Mouse (Mus musculus): ENCODE data around the gene Vps35l.
A peak's percentile ranks its signal among the peaks of the same experiment; 100 is the strongest.

Vps35l gene

DNA sequence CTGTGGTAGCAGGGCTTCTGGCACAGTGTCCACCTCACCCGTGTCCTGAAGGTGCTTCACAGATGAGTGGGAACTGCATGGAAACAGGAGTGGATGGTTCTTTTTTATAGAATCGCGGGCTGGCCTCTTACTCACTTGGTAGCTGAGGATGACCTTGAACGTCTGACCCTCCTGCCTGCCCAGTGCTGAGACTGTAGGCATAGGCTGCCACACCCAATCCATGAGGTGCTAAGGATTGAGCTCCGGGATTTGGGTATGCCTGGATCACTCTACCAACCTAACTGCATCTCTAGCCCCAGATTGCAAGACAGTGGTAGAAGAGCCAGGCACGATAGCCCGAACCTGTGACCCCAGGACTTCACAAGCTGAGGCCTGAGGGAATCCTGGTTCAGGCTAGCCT is 77.7 kb downstream of the Vps35l start:
- no peak for DNase-seq (ENCODE audit: low read depth, low spot score)

DNA sequence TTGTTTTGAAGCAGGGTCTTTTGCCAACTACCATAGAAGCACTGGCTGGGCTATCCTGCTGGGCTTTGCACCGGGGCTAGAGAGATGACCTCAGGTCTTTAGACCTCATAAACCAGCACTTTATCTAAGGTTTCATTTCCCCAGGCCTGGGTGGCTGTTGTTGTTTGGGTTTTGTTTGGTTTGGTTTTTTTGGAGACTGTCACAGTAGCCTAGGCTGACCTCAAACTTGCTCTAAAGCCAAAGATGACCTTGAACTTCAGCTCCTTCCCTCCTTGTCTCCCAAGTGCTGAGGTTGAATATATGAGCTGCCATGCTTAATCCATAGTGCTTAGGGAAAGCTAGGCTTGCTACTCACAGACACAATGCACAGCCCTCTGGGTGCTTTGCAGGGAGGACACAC is 79.6 kb downstream of the Vps35l start:
- DNase-seq (ENCODE audit: low read depth, low spot score): no peak

DNA sequence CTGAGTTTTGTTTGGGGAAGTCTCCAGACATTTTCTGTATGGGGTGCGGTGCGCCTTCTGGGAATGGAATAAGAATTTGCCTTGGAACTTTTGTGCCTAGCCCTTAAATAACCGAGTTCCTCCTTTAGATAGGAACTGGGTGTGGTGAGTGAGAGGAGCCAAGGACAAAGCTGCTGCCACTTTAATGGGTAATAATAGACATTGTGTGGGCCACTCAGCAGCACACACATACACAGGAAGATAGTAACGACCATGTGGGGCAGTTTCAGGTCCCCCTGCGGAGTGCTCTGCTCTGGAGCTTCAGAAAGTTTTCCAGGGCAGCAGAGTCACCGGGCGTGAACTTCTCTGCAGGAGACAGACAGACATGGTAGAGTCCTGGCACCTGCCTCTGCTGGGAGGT is 81.3 kb downstream of the Vps35l start:
- DNase-seq (ENCODE audit: low read depth, low spot score): no peak

DNA sequence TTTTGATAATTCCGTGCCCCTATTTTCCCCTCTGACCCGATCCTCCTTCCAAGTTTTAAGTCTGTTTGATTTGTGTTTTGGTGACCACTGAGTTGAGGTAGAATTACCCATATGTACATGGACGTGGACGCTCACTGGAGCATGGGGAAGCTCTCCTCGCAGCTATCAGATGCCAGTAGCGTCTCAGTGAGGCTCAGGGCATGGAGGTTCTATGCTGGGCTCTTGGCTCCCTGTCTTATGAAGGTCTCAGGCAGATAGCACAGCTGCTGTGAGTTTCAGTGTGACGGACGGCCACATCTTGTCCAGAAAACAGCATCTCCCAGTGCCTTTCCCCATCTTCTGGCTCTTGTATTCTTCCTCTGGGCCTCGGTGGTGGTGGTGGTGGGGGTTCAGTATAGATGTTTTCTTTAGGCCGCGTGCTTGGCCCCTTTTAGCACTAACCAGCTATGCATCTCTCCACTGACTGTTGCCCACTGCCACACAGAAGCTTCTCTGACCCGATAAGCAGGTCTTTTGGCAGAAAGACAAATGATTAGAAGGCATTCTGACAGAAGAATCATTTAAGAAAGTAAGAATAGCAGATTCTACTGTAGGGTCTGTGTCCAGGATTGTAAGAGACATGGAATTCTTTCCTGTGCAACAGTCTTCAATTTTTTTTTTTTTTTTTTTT is 82.0 kb downstream of the Vps35l start:
- no peak for DNase-seq (ENCODE audit: low read depth, low spot score)

DNA sequence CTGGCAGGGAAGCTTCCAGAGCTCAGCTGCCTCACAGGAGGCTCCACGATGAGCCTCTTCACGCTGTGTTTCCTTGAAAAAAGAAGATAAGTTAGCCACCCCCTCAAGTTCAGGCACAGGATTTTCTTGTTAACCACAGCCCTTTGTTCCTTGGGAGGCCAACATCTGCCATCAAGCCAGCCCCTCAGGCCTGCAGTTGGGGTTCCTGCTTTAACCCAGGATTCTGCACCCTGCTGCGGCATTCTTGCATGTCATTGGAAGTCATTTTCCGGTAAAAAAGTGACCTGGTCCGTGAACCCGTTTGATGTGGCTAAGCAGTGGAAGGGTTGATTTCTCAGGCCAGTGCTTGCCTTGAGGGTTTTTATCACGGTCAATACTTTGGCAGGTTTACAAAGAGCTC is 84.4 kb downstream of the Vps35l start:
- no peak for DNase-seq (ENCODE audit: low read depth, low spot score)

DNA sequence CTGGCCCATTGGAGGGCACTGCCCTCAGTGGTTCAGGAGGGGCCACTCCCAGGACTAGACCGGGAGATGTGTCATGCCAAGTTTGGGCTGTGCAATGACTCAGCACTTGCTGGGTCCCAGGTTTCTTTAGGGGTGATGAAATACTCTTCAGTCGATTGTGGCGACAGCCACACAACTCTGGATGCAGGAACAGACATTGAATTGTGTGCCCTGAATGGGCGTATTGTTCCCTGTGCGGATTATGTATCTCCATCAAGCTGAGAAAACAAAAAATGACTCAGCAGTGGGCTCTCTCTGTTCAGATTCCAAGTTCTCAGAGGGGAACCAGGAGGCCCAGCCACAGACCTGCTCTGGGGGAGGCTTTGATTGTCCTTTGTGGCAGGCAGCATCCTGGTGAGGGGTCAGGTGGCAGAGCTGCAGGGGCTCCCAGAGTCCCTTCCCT is 88.0 kb downstream of the Vps35l start:
- peak; percentile 20 for DNase-seq (ENCODE audit: low read depth, low spot score)

DNA sequence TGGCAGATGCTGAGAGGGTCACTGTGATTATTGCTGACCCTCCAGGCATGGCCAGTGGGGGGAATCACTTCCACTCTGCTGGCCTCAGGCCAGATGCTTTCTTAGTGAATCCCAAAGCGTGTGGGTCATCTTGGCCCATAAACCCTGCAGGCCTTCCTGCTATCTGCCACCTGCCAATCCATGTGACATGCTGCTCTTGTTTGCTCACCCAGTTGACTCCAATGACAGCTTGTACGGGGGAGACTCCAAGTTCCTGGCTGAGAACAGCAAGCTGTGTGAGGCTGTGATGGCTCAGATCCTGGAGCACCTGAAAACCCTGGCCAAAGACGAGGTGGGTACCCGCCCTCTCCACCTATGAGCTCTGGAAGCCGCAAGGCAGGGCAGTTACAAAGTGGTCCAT is 97.9 kb downstream of the Vps35l start:
- DNase-seq (ENCODE audit: low read depth, low spot score): no peak

DNA sequence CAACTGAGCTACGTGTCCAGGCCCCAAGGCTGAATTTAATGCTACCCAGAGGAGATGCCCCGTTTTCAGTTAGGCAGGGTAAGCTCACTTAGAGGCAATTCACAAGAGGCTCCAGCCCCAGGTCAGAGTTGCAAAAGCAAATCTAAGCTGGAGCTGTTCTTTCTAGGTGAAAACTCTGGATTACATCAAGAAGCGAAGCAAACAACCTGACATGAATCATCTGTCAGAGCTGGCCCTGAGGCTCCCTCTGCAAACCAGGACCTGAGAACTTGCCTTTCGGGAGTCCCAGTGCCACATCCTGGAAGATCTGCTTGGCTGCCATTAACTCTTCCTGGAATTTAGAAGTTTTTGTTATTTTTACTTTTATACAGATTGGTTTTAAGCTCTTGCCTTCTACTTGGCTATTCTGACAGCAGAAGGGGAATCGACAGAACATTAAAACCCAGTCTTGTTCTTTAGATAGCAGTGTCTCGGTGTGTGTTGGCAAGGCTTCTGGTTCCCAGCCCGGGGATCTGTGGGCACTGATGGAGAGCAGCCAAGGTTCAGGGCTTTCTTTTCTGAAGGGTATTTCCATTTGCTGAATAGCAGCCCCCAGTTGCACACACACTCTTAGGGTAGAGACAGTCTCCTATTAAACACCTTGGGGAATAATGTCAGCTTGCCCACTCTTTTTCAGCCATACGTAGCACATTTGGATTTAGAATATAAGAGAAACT is 101.2 kb downstream of the Vps35l start:
- no peak for DNase-seq (ENCODE audit: low read depth, low spot score)

DNA sequence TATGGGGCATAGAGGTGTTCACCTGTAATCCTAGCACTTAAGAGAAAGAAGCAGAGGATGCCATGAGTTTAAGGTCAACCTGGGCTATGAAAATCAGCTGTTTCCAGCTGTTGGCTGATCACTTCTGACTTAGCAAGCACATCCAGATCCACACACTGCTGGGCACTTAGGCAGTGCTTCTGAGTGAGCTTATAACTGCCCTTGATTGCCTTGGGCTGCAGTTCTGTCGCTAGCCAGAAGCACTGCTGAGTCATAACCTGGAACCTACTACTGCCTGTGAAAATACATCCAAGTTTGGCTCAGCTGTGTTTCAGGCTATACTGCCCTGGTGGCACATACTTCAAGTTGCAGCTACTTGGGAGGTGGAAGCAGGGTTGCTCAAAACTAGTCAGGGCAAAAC is 101.8 kb downstream of the Vps35l start:
- DNase-seq (ENCODE audit: low read depth, low spot score): no peak

DNA sequence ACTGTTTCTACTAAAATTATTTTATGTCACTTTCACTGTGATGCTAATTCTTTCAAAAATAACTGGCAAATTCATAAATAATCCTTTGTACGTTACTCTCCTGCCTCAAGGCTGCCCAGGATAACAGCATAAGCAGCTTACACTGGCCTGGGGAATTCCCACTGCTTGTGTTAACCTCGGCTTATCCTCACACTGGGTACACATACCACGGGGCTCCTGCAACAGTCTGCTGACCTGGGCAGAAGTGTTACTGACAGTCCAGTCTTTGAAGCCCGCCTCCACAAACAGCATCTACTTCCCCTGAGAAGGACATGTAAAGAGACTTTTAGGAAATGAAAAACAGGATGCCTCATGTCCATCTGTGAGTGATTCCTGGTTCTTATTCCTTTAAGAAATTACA is 102.9 kb downstream of the Vps35l start:
- no peak for DNase-seq (ENCODE audit: low read depth, low spot score)

DNA sequence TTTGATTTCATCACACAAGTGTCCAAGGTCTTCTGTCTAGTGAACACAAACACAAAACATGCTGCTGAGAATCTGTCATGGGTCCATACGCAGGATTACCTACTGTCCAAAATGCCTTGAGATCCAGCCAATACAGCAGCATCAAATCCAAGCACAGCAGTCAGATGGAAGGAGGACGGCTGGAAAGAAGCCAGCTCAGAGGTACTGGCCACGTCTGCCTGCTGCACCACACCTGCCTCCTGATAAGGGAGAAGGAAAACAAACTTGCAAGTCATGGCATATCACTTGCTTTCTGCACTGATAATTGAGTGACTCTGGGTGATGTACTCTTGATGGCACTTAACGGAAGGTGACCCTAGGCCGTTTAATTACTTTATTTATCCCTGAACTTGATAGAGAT is 105.1 kb downstream of the Vps35l start:
- no peak for DNase-seq (ENCODE audit: low read depth, low spot score)

DNA sequence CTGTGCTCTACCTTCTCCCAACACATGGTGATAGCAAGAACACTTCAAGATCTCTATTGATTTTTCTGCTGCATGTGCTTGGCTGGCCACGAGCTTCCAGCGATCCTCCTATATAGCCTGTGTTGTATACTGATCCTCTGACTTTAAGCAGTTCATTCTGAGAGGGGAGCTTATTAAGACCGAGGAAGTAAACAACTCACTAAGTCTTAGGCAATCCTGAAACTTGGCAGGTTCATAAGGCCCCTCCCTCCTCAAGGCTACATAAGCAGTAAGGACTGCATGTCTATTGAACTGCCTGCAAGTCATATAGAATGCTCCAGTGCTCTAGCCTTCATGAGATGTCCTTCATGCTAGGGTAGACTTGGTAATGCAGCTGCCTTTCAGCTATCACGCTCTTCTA is 106.3 kb downstream of the Vps35l start:
- no peak for DNase-seq (ENCODE audit: low read depth, low spot score)

DNA sequence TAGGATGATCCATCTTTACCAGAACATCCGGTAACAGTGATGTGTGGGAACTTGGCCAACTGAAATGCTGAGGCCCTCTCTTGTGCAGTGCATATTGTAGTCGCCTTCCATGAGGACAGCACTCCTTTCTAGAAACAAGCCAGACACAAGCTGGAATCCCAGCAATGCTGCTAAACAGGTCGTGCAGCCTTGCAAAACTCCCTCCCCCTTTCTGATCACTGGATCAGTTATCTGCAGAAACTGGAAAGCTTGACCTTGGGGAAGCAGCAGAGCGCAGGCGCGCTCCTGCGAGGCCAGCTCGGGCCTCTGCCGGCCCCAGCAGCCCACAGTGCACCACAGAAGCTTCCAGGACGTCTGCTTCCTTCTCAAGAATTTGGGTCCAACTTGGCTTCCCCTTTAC is 108.8 kb downstream of the Vps35l start:
- no peak for DNase-seq (ENCODE audit: low read depth, low spot score)

DNA sequence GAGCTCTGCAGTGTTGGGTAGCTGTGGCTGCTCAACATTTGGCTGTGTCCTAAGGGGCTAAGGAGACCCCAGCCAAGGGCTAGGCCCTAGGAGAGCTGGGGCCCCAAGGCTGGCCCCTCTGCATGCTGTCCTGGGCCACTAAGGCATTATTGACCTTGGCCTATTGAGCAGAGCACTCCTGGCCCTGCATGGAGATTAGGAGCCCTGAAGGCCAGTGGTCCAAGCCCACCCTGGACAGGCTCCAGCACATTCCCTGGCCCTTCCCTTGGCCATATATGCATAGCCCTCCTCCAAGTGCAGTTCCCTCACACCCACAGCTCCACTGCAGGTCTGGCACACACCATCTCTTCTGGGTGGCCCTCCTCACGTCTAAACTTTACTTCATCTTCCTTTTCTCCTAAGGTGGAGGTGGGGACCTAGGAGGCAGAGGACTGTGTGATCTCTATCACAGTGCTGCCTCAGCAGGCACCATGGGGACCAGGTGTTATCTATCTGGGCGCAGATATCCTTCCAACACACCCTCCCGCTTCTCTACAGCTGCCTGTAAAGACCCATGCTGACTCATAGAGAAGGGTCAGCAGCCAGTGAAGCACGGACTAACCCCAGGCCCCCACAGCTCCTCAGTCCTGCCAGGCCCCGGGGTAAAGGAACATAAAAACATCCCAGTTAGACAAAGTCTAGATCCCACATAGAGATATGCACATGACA is 109.7 kb downstream of the Vps35l start:
- no peak for DNase-seq (ENCODE audit: low read depth, low spot score)

DNA sequence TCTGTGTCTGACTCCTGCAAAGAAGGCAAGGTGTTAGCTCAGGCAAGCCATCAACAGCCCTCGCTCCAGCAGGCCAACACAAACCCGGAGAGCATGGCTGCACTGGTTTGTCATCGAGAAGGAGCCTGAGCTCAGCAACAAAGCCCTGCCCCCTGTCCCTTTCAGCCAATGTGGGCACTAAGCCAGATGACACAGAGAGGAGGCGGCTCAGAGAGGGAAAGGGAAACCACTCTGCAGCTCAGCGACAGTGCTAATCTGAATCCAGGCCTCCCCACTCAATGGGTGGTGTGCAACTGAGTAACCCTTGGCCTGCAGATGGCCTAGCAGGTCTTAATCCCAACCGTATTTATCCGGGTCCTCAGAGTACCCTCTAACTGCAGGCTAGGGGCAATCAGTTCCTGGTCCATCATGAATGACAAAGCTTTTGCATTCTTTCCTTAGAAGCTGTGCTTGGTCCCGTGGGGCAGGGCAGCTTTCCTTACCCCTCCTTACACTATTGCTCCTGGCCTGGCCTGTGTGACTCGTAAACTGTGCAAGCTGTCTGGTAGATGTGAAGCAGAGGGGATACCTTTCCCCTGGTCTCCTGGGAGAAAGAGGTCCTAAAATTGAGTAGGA is 110.8 kb downstream of the Vps35l start:
- no peak for DNase-seq (ENCODE audit: low read depth, low spot score)

DNA sequence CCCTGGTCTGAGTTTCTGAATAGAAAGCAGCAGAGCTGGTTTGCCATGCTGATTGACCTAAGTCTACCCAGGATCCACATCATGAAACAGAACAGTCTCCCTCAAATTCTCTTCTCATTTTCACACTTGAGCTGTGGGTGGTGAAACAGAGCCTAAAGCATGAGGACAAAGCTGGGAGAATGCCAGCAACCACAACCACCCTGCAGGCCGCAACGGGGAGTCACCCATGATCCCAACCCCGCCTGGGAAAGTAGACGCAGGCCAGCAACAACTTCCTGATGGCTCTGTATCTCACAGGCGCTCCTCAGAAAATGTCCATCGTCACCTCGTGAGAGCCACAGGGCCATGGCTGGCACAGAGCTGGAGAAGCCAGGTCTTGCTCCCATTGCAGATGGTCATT is 111.5 kb downstream of the Vps35l start:
- no peak for DNase-seq (ENCODE audit: low read depth, low spot score)

DNA sequence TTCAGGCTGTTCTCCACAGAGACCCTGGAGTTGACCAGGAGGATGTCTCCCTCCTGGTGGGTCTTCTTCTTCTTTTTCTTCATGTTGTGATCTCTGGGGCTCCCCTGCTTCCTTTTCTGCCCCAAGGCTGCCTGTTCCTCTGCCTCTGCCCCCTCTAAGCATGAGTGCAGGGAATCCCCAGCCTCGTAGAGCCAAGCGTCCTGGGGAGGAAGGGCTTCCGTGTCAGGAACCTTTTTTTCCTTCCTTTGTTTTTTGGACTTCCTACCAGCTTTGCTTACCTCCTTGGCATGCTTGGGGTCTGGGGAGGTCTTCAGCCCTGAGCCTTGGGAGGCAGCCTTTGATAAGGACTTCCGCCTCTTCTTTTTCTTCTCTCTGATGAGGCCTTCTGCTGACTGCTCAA is 112.6 kb downstream of the Vps35l start:
- DNase-seq (ENCODE audit: low read depth, low spot score): no peak

DNA sequence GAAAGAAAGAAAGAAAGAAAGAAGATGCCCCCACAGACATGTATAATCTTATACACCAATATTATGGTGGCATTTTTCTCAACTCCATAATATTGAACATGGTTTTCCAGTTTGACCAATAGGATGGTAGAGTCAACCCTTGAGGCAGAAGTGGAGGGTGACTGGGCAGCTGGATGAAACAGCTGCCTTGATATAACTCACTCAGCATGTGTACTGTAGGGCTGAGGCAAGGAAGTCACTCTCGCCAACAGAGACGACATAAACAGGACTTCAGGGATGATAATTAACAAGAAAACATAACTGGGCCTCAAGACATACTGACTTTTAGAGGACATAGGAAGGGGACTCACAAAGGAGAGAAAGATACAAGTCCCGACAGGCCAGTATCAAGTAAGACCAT is 114.6 kb downstream of the Vps35l start:
- DNase-seq (ENCODE audit: low read depth, low spot score): no peak

DNA sequence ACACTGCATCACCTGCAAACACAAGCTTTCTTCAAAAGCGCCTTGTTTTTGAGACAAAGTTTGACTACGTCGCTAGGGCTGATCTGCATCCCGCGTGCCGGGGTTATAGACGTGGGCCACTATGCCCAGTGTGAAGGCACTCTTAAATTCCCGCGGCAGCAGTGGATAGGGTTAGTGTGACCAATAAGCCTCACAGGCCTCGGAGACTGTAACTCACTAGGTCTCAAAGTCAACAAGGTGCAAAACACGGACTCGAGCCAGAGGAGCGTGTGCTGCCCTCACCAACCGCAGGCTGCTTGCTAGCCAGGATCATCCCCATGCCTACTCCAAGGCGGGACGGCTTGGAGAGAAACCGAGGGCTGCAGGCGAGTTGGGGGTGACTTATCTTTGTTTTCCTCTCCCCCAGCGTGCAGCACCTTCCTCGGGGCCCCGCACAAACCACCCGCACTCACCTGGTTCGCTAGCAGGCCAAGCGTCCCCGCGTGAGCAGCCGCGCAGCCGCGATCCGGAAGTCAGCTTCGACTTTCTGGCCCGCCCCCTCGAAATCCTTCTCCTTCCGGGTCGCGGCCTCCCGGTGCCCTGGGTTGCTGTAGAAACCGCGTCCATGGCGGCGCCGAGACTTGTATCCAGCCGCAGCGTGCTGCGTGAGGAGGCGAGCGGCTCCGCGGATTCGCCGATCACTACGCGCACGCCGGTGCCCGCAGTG is 115.3 kb downstream of the Vps35l start, which contains the start of gene Iqck:
Gene Iqck (plus strand): TSS at position 582 of the 706 bp plus-strand sequence.
- peak; percentile 70 for DNase-seq (ENCODE audit: low read depth, low spot score)

DNA sequence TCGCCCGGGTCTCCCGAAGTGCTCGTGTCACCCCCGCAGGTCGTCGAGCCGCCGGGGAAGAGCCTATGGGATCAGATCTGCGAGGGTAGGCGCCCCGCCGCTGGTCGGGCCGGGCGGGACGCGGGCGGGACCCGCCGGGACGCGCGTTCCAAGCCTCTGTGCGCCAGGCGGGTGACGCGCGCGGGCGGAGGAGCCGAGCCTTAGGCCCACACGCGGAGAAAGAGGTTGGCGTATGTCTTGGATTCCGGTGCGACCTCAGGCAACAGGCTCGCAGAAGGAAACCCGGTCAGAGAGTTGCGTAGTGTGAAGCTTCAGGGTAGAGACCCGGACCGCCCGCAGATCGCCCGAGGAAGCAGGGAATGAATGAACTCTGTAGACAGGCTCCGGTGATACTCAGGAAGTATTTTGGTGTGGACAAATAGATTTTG is 115.9 kb downstream of the Vps35l start, which contains the start of gene Knop1:
Gene Knop1 (minus strand): TSS at position 378 of the 428 bp plus-strand sequence.
- no peak for DNase-seq (ENCODE audit: low read depth, low spot score)

DNA sequence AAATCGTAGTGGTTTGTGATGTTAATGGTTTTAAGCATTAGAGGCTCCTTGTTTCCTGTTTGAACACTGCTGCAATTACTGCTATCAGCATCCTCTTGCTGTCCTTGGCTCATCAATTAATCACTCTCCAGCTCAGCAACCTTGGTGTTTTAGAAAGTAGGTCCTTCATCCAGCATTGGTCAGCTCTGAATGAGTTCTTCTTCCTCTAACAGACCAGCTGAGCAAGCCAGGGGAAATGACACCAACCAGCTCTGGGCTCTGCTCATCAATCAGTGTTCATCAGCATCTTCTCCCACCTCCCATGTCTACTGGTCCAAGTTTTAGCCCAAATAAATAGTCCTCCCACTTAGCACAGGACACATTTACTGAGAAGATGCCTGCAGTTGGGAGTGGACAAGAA is 118.6 kb downstream of the Vps35l start:
- DNase-seq (ENCODE audit: low read depth, low spot score): no peak

DNA sequence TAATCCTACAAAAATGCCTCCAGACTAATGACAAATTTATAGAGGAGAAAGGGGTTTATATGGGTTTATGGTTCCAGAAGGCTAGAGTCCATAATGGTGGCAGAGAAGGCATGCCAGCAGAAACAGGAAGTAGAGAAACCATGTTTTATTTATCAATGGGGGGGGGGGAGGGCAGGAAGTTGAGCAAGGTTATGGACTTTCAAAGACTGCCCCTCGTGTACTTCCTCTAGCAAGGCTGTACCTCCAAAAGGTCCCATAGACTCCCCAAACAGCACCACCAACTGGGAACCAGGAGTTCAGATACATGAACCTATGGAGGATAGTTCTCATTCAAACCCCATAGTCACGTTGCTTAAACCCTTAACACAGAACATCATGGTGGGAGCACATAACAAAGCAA is 125.3 kb downstream of the Vps35l start:
- DNase-seq (ENCODE audit: low read depth, low spot score): no peak

Data from c-Kit-negative CD71-positive TER-119-positive erythroid progenitor cells, embryonic 14.5 days (primary cell).